Mouse (Mus musculus): Measurements from ENCODE around the gene Lpcat3.

The Lpcat3 gene

DNA sequence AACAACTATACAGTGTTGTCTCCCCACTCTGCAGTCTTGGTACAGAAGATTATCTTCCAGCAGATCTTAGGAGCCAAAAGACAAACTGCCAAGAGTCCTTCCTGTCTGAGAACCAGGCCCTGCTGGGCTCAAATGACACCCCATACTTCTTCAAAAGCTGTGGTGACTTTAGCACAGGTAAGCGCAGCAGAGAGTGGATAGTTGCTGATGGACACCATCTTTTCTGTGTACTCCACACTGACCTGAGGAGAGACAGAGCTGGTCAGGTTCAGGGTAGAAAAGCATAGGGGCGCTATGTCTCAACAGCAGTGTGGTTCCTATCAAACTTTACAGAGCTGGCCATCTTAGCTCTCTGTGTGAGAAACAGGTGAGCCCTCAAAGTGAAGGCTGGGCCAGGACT, 41.6 kb downstream of the Lpcat3 start:
- DNase-seq (ENCODE audit: low read depth) = no peak

DNA sequence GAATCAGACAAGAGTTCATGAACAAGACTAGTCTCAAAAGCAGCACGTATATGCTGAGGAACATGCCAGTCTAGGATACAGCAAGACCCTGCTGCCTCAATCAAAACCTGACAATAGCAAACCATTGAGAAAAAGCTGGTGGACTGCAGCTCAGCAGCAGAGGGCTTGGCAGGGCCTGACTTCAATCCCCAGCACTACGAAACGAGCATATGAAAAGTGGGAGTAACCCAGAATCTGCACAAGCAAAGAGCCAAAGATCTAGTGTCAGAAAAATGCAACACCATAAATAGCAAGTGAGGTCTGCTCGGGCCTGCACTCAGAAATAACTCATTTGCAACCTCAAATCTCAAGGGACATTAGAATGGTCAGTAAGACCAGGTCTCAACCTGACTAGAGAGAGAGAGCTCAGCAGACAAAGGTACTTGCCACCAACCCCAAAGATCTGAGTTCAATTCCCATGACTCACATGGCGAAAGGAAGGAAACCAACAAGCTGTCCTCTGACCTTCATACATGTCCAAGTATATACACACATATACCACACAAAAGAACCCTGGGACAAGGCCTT, 43.3 kb downstream of the Lpcat3 start:
- DNase-seq (ENCODE audit: low read depth) = no peak

- DNase-seq (ENCODE audit: low read depth) = no peak
Observed at GRCm38 (mm10) chr6:124708289-124708889, 45.6 kb downstream of the Lpcat3 start.

DNA sequence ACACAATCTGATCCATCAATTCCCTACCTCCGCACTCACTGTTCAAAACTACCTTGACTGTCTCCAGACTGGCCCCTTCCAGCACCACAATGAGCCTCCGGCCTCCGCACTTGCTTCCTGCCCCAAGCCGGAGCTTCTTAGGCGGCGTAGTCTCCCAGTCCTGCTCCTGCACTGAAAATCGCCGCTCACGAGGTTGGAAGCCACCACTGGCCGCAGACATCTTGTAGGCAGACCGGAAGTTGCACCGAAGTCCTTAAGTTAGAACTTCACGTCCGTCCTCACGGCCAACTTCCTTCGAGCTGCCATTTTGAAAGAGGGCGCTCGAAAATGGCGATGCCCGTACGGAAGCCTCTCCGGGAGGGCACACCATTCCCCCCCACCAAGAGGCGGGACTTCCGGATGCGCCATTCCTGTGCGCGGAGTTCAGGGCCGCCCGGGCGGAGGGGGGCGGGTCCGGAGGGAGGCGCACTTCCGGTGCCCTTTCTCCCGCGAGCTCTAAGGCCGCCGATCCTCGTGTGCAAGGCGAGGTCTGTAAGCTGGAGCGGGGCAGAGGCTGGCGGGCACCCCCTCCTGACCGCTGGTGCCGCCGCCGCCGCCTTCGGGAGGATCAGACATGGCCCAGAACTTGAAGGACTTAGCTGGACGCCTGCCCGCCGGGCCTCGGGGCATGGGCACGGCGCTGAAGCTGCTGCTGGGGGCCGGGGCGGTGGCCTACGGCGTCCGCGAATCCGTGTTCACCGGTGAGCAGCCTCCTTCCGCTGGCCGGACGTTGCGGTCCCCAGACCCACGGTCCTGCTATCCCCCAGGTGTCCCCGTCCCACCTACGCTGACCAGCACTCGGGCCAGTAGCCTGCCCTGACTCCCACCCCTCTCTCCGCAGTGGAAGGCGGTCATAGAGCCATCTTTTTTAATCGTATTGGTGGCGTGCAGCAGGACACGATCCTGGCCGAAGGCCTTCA, 49.3 kb downstream of the Lpcat3 start, which contains the start of the genes Emg1 and Phb2:
Gene Emg1, minus strand, starts transcription at position 355 of the 959 bp plus-strand sequence.
Gene Phb2, plus strand, starts transcription at position 513 of the 959 bp plus-strand sequence.
- DNase-seq (ENCODE audit: low read depth) = peak; percentile 98

DNA sequence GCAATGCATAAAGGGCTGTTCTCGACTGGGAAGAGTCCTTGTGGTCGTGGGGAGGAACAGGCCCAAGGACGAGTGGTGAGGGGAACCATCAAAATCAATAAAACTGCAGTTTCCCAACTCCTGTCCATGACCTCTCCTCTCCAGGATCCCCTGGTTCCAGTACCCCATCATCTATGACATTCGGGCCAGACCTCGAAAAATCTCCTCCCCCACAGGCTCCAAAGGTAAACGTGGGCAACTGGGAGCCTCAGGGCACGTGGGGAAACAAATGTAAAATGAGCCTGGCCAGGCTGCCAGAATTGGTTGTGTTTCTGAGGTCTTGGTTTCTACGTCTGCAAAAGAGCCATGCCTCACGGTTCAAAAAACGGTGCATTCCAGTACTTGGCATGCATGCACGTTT, 50.1 kb downstream of the Lpcat3 start:
- peak; percentile 39 for DNase-seq (ENCODE audit: low read depth)

DNA sequence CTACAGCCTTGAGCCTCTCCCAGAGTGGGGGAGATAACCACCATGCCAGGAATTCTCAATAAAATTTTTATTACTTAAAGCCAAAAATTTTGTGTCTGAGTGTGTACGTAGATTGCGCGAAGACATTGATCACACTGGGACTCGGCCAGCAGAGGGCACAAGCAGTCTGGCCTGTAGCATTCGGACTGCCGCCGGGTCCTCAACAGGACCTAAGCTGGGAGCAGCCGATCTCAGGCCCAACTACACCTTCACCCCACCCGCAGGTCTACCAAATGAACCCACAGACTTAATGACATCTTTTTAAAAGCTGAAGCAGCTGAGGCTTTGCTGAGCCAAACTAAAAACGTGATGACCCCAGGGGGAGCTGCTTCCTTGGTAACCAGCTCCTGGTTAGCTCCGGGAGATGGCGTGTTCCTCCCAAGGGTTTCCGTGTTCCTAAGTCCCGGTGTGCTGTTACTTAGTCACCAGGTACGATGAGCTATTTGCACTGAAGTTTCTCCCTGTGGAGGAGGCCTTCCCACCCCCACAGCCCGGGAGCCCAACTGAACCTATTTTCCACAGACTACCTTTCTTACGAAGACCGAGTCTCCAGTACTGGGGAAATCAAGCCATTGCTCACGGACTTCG, 54.1 kb downstream of the Lpcat3 start:
- peak; percentile 76 for DNase-seq (ENCODE audit: low read depth)

DNA sequence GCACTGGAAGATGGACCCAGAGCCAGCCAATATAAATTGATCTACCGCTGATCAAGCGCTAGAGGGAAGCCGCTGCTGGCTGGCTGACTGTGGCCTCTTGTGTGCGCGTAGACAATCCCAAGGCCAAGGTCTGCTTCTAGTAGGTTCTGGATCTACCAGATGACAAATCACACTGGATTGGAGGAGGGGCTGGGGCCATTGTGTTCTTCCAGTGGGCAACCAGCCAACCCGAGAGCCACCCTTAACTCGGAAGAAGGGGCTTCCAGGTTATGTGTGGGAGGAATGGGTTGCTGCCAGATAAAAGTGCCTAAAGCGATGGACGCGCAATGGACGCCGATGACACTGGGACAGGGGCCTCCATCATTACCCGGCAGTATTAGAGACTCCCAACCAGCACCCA, 55.1 kb downstream of the Lpcat3 start:
- no peak for DNase-seq (ENCODE audit: low read depth)

DNA sequence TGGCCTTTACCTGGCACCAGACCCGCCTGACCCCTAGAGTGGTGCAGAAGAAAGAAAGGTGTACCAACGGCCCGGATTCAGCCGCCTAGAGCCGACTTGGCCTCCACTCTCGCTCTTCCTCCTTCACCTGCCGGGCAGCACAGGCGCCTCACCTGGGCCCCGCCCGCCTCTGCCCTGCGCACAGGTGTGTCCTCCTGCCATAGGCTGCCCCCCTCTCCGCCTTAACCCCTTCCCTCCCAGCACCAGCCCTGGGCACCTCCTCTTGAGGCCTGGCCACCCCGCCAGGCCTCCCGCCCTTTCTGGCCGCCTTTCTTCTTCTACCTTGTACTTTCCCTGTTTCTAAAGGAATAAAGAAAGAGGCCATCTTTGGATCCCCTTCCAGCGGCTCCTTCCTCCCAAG, 55.9 kb downstream of the Lpcat3 start:
- DNase-seq (ENCODE audit: low read depth) = no peak

- DNase-seq (ENCODE audit: low read depth) = no peak
Observed at GRCm38 (mm10) chr6:124719354-124719978, 56.6 kb downstream of the Lpcat3 start.

- peak; percentile 49 for DNase-seq (ENCODE audit: low read depth)
Observed at GRCm38 (mm10) chr6:124720904-124721303, 58.1 kb downstream of the Lpcat3 start.

- DNase-seq (ENCODE audit: low read depth) = no peak
Observed at GRCm38 (mm10) chr6:124722876-124723473, 60.1 kb downstream of the Lpcat3 start.

DNA sequence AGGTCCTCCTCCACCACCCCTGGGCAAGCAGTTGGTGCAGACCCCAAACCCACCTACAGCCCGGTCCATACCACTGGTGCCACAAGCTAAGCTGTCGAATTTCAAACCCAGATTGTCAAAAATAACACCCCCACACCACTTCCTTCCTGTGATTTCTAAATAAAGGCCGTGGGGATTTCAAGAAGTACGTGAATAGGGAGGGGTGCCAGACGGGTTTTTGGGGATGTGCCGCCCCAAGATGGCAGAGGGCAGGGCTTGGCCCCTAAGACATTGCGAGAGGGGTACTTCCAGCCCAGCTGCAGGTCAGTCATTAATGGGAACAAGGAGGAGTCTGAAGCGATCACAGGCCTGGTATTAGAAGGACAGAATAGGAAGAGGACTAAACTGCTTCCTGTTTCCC, 60.7 kb downstream of the Lpcat3 start:
- DNase-seq (ENCODE audit: low read depth) = peak; percentile 82

GRCm38 (mm10) chr6:124724472-124724871, 61.6 kb downstream of the Lpcat3 start:
- no peak for DNase-seq (ENCODE audit: low read depth)

GRCm38 (mm10) chr6:124728621-124729020, 65.8 kb downstream of the Lpcat3 start:
- DNase-seq (ENCODE audit: low read depth) = no peak

DNA sequence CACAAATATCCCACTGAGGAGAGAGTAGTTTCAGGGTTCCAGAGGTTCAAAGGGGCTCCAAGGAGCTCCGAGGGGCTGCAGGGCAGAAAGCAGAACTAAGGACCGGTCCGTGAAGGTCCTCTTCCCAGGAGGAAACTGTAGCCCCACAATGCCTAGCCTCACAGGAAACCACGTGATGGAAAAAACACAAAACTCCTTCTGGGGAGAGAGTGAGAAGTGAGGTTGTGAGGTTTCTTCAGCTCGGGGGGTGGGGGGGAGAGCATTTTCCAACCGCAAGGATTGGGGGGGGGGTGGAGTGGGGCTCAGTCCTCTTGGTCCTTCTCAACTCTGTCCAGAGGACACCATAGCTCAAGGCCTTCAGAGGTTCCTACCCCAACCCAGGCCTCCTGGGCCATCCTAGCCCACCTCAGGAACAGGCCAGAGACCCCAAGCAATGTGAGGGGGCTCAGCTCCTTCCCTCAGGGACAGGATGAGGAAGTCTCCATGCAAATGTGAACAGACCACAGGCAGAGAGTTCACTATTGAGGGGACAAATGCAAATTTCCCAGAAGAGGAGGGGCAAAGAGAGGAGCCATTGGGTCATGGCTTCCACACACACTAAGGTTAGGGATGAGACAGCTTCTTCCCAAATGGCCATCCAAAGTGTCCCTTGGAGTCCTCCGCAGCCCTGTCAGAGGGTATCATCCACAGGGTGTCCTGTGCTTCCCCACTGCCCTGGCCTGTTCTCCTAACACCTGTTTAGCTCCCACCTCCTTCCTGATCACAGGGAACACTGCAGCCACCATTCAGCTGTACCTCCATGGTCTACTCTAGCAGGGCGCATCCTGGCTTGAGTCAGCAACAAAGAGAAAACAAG, 67.3 kb downstream of the Lpcat3 start:
- peak; percentile 70 for DNase-seq (ENCODE audit: low read depth)

GRCm38 (mm10) chr6:124731038-124731437, 68.2 kb downstream of the Lpcat3 start:
- no peak for DNase-seq (ENCODE audit: low read depth)

DNA sequence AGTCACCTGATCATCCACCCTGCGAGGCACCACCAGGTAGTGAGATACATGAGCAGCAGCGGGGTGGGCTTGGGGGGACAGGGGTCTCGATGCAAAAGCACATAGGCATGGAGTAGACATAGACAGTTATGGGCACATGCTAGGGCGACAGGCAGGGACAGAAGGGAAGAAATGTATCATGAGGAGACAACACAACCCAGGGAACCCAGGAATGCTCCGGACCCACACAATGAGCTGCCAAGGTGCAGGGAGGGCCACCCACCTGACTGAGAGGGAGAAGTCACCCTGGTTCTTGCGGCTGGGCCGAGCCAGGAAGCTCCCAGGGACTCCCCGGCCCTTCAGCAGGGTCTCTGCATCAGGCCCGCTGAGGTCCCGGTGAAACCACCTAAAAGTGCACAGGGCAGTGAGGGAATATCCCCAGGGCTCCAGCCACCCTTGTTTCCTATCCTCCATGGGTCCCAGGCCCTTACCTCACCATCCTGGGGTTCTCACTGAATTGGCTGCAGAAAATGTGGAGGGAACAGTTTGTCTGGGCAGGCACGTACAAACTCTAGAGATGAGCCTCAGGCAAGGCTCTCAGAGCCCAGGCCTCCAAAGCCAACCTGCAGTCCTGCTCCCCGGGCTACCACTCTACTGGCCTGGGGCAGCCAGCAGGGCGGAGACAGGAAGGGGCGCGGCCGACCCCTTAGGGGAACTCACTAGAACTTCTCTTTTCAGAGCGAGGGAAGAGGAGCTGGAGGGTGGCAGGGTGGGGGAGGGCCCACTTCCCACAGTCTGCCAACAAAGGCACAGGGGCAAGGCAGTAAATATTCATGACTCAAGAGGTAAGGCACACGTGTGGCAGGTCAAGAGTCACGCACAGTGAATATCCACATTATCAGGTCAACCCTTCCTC, 69.9 kb downstream of the Lpcat3 start:
- DNase-seq (ENCODE audit: low read depth) = peak; percentile 79

DNA sequence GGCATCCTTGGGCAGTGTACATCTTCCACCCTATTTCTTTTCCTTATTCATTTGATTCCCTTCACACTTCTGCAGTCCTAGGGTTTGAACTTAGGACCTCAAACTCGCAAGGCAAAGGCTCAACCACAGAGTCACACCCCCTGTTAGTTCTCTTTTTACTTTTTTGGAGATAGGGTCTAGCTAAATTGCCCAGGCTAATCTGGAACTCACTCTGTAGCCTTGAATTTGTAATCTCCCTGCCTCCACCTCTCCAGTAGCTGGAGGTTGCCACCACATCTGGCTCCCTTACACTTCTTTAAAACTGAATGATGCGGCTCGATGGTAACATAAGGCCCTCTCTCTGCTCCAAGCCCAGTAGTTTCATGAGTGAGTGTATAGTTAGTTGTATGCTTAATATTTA, 71.6 kb downstream of the Lpcat3 start:
- no peak for DNase-seq (ENCODE audit: low read depth)

- DNase-seq (ENCODE audit: low read depth) = no peak
Observed at GRCm38 (mm10) chr6:124737040-124737439, 74.2 kb downstream of the Lpcat3 start.
